Mouse (Mus musculus): ENCODE results near the gene Paox.
"Not testable (repeated sequence)": the region's sequence is repeated elsewhere in the genome, so short reads cannot be mapped to it uniquely, and the experiment has no call there.

Gene Paox

DNA sequence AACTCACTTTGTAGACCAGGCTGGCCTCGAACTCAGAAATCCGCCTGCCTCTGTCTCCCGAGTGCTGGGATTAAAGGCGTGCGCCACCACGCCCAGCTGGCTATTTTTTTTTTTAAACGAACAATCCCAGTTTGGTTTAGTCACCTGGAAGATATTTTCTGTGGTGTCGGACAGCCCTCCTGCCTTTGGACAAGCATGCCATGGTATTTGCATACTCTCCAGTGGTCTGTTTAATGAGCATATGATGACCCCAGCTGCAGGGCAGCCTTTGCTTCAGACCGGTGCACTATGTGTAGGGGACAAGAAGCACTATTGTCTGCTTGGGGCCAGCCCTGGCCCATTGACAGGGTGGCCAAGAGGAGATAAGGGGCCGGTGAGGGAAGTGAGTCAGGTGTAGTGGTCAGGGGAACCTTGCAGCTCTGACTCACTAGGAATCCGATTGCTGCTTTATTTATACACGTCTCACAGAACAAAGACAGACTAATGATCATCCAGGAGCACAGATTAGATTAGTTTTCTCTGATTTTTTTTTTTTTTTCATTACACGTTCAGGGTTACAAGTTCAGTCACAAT lies 5.8 kb downstream of the Paox start:
- DNase-seq = no peak

DNA sequence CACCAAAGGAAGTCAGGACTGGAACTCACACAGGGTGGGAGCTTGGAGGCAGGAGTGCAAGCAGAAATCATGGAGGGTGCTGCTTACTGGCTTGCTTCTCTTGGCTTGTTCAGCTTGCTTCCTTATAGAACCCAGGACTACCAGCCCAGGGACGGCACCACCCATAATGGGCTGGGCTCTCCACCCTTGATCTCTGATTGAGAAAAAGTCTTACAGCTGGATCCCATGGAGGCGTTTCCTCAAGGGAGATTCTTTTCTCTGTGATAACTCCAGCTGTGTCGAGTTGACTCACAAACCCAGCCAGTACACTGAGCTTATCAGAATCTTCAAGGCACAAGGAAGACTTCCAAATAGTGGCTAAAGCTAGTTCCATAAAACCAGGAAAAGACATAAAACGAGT lies 7.2 kb downstream of the Paox start:
- no peak for DNase-seq

DNA sequence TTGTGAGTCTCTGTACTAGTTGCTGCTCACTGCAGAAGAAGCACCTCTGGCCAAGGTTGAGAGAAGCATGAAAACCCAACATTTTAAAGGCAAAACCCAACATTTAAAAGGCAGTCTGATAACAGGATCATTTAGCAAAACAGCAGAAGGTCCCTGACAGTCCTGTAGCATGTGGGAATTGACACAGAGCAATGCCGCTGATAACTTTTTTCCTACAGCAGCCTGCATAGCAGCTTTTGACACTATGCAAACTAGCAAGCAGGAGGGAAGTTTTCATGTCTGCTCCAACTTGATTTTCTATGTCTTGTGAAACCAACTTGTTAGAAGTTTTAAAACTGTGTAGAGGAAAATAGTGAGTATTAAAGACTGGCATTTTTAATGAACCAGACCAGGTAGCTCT lies 8.8 kb downstream of the Paox start:
- no peak for DNase-seq

DNA sequence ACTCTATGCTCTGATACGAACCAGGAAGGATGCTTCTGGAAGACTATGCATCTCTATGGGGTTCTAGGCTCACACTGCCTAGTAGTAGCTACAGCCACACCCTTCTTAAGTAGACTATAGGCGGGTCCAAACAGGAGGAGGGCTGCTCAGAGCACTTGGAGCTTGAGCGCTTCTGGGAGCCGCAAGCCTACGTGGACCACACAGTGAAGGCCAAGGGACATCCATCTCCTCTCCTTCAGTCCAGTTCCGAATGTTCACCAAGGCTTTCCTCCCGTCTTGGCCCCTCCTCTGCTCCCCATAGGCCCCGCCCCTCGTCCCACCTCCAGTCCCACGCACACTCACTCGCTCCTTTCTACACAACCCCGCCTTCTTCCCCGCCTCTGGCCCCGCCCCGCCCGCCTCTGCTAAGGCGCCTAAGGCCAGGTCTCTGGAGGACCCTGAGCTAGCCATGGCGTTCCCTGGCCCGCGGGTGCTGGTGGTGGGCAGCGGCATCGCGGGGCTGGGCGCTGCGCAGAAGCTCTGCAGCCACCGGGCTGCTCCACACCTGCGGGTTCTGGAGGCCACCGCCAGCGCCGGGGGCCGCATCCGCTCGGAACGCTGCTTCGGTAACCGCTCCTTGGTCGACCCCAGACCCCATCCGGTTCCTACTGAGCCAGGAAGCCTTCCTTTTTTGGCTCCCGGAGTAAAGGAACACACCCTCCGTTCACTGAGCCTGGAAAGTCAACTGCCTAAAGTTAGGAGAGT lies 9.9 kb downstream of the Paox start:
- peak; percentile 92 for DNase-seq

DNA sequence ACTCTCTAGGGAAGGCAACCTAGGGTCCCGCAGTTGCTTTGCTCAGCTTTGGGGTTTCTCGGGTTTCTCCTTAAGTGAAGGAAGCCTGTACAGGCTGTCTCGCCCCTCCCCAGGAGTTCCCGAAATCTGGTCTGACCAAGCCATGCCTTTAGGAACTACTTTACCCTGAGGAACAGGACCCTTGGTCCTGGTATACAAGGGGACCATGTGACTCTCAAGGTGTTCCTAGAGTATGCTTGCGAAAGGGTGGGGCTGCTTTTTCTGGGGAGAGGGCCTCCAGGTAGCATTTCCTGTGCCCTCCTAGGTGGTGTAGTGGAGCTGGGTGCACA lies 10.4 kb downstream of the Paox start:
- DNase-seq = no peak

DNA sequence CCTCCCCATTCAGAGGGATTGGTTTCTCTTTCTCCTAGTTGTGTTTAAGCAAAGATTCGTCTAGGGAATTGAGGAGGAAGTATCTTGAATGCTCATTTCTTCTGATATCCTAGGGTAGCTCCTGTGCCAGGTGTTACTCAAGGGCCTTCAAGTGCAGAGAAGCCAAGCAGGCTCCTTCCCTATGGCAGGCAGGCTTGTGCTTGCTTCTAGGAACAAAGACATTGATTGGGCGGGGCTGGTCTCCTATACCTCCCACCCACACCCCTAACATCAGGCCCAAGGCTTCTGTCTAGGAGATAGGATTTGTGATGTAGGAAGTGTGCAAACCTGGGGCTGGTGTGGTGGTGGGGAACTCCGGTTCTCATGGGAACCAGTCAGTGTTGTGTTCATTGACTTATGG lies 11.3 kb downstream of the Paox start:
- DNase-seq = no peak

DNA sequence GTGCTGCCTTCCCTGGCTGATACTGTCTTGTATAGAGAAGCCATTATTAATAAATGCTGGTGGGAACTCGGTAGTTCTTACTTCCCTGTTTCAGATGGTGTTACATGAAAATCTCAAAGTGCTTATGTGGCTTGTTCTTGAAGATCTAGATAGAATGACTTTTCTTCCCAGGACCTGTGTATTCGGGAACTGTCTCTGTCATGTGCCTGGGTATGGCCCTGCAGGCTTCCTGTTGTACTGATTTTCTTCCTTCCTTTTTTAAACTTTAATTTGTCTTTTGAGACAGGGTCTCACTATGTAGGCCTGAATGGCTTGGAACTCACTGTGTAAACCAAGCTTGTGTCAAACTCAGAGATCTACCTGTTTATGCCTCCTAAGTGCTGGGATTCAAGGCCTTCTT lies 12.3 kb downstream of the Paox start:
- no peak for DNase-seq

DNA sequence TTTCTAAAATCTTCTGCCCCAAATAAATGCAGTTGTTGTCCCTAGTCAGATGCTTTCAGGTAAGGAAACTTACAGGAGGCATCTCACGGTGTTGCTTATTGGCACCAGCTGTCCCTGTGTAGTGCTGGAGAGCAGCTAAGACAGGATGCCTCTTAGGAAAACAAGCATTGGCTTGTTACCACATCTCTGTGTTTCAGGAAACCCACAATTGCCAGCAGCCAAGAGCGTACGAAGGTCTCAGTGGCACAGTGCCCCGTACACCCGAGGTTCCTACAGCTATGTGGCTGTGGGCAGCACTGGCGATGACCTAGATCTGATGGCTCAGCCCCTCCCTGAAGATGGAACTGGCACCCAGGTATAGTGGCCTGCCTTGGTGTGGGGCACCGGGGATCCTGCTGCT lies 16.6 kb downstream of the Paox start:
- DNase-seq = not testable (repeated sequence)

DNA sequence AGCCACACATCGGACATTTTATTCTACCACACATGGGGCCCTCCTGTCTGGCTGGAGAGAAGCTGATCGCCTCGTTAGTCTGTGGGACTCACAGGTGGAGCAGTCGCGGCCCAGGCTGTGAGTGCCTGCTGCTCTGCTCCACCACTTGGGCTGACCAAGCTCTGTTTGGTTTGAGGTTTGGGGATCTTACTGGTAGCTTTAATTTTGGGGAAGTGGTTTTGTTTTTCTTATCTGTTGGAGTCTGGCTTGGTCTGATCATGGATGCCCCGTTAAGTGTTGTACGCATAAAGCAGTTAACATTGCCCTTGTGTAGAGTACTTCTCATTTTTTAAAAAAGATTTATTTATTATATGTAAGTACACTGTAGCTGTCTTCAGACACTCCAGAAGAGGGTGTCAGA lies 18.4 kb downstream of the Paox start:
- not testable (repeated sequence) for DNase-seq

DNA sequence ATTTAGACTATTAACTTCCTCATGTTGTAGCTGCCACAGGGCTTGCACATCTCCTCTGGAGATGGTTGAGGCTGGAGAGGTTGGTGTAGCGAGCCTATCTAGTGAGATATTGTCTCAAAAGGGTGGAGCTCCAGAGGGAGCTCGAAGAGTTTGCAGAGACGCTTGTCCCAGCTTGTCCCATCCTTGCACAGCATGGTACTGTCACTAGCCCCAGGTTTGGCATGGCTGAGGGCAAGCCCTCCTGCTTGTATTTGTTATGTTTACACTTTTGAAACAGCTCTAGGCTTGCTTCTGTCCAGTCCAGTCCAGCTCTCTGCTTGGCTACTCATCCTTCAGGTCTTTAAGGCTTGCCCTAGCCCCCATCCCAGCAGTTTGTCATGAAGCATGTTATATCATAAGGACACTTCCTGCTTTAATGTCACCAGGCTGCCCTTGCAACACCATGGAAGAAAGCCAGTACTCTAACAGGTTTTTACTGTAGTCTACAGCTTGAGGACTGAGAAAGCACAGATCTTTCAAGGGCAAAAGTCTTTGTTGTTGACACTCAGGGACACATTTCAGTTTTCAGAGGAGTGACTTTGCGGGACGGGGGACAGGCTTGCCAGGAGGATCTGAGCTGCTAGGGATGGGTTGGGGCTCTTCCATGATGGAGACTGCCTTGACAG lies 19.6 kb downstream of the Paox start:
- DNase-seq = no peak

DNA sequence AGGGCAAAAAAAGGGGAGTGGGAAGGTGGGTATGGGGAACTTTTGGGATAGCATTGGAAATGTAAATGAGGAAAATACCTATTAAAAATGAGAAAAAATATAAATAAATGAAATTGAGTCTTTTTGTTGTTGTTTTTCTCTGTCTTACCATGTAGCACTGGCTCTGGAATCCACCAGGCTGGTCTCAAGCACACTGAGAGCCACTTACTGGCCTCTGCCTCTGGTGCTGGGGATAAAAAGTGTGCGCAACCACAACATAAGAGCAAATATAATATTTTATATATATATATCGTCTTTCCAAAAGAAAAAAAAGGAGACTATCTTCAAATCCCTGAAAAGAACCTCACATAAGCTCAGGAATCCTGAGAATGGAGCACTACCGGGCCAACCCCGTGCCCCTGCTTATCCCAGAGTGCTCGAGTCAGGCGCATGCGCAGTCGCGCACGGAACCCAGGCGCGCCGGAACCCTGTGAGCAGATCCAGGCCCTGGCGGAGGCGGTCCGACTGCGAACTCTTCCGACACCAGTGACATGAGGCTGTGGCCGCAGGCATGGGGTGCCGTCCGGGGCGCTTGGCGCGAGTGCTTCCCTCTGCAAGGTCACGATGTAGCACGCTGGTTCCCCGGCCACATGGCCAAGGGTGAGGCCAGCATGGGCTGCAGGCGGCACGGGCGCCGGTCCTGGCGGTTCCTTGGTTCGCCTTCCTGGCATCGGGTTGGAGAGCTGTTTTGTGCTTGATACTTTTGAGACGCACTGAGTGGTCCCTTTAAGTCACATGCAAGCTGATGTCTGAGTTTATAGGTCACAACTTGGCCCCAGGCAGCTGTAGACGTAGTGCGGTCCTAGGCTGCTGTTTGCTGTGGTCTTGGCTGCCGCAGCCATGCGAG lies 21.8 kb downstream of the Paox start, which contains the start of gene Mtg1:
TSS of gene Mtg1 (plus strand) at position 430 of the 886 bp plus-strand sequence.
- peak; percentile 97 for DNase-seq

DNA sequence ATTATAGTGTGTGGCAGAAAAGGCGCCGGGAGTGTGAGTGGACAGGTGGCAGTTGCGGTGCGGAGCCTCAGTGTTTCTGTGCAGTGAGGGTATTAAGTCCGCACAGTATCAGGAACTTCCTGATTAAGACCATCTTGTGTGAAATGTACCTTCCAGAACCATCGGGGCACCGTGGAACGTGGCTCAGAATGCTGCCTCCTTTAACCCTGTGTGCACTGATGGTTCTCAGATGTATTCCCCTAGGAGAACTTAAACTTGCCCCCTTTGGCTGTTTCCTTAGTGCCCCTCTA lies 22.4 kb downstream of the Paox start:
- DNase-seq = no peak

DNA sequence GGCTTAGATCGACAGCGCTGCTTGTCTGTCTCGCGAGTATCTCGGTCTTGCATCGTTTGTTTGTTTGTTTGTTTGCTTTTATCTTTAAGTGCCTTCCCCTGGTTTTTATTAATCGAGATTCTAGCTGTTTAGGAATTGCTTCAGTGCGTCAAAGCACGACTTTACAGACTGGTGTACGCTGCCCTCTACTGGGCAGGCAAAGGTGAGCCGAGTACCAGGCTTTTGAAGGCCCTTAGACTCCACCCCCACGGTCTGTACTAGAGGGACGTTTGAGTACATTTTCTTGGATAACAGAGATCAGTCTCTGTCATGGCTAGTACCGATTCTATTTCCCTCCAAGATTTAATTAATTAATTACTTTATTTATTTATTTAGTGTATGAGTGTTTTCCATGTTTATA lies 25.8 kb downstream of the Paox start:
- DNase-seq = peak; percentile 65

DNA sequence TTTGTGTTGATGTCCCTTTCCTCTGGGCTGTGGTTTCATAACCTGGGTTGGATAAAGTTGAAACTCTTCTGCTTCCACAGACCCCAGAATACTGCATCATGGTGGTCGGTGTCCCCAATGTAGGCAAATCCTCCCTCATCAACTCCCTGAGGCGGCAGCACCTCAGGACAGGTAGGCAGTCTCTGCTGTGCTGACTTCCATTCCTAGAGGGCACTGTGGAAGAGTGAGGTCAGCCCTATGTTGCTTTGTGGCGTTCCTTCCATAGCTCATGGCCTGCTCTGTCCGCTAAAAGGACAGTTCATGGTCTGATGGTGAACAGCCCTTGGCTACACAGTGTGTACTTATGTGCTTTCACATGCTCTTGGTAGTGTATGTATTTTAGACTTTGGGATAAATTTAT lies 29.0 kb downstream of the Paox start:
- DNase-seq = no peak

DNA sequence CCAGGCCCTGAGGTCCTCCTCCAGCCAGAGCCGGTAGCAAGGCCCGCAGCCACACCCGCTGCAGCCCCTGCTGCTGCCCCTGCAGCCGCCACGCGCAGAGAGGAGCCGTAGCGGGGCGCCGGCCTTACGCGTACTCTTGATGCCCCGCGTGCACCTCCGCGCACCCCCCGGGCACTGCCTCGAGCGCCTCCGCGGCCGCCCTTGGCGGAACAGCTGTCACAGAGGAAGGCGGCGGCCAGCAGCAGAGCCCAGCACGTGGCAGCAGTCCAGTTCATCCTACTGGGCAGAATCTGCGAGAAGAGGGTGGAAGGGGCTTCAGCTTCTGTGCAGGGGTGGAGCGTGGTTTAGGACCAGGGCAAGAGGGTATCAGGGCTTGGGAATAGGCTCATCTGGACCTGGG lies 37.8 kb downstream of the Paox start:
- DNase-seq = peak; percentile 61

DNA sequence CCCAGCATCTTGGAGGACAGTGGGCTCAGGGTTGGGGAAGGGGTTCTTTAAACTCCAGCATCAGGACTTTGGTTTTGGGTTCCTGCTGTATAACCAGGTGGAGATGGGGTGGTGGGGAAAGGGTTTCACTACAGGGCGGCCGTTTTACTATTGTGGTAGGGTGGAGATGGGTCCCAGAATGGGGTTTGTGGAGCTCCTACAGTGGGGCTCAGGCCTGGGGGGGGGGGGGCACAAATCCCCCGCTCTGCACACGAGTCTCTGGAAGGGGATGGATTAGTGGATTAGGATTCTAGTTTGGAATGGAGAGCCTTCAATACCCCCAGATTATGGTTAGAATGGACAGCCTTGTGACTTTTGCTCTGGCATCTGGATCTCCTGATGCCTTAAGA lies 38.2 kb downstream of the Paox start:
- no peak for DNase-seq

DNA sequence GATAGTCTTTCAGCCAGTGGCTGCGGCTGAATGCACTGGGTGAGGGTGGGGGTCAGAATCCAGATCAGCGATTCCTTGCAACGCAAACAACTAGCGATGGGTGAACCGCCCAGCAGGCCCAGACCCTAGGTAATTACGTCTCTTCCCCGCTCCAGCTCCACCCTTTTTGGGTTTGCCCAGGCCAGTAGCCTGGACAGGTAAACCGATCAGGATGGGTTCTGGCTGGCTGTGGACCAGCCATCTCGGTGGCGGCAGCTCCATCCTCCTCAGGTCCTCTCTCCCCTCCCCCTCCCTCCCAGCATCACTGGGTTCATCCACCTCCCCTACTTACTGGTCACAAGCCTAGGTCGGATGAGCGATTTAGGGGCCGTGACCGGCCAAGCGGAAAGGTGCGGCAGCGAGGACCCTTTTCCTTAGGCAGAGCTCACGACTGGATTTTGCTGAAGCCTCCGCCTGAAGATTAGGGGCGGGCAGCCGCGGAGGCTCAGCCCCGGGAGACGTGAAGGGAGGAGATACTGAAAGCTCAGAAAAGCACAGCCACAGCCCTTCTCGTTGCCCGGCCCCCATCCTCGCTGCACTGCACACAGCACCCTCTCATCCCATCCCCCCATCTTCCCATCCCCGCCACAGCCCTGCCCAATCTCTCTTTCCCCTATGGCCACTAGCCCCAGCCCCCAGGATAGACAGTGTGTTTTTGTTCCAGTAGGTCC lies 38.8 kb downstream of the Paox start, which contains the start of gene Sprn:
TSS of gene Sprn (minus strand) at position 660 of the 710 bp plus-strand sequence.
- peak; percentile 64 for DNase-seq

DNA sequence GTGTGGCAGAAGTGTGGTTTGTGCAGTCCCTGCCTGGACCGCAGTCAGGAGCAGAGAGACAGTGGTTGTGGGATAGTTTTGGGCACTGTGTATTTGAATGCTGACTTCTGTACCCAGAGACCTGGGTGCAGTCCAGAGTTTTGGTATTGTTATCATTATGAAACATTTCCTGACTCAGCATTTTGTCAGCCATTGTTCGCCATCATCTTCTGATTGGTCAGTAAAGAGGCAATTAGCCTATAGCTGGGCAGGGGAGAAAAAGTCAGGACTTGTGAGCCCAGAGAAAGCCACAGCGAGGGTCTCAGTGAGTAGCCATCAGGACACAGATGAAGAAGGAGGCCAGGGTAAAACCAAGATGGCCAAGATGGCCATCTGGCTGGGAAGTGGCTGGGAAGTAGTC lies 44.8 kb downstream of the Paox start:
- no peak for DNase-seq

DNA sequence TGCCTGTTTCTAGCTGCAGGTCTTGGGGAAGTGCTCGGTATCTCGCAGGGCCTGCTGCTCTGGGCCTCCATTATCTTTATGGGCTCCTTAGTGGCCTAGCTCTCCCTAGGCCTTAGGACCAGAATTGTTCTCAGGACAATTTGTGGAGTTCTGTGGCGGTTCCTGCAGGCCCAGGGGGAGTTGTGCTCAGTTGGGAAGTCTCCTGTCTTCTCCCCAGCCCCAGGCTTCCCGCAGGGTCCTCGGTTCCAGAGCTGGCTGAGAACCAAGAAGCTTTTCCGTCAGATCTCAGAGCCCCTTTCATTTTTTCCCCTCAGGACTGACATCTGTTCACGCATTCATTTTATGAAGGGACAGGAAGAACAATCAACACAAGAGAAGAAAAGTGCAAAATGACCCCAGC lies 49.1 kb downstream of the Paox start, which contains the start of gene Olfr522:
TSS of gene Olfr522 (minus strand) at position 101 of the 400 bp plus-strand sequence.
- DNase-seq = no peak

DNA sequence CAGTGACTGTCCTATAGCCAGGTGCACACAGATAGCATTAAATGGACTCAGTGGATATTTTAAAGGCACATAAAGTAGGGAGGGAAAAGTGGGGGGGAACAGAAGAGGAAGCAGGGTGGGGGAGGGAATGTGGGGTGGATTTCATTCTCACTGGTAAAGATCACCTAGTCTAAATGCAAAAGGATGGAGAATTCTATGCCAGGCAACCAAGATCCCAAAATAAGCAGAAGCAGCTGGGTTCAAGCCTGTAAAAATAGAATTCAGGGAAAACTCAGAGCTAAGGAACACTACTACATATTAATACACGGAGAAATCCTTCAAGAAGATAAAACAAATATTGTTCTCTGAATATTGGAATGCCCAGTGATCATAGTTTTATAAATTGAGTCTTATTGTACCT lies 52.4 kb downstream of the Paox start:
- DNase-seq = no peak

DNA sequence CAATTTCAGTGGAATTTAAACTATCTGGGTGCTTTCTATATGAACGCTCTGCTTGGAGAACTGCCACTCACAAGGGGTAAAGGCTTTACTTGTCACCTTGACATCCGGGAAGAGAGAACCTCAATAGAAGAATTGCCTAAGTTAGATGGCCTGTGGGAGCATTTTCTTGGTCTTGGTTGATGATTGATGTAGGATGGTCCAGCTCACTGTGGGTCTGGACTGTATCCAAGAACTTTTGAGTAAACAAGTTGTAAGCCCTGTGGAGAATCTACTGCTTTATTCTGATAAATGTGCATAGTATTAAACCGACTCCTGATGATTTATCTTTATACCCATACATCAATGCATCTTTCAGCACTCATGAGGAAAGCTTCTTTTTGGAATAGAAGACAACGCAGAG lies 53.8 kb downstream of the Paox start:
- no peak for DNase-seq

DNA sequence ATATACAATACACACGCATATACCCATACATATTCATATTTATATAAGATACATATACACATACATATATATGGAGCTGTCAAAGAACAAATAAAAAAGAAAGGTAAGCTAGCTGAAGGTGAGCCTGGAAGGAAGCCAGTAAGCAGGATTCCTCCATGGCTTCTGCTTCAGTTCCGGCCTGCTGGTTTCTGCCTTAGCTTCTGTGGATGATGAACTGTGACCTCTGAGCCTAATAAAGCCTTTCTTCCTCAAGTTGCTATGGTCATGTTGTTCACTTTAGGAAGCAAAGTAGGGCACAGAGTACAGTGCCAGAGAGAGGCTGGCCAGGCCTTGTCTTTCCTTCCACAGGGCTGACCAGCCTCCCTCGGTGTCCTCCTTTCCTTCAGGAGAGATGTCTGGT lies 55.3 kb downstream of the Paox start:
- DNase-seq = no peak

DNA sequence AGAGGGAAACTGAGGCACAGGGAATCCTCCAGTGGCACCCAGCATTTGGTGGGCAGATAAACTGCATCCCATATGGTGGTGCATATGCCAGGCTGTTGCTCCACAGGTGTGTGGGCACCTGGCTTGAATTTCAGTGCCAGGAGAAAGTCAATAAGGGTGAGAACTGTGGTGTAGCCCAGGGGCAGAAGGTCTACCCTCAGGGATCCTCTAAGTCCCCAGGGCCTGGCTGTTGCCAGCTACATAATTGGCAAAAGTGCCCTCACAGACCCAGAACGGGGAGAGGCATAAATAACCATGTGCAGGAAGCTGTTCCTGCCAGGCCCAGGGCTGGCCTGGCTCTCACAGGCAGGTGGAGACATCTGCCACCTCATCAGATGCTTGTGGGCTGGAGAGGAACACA lies 57.3 kb downstream of the Paox start, which contains the start of gene Olfr523:
TSS of gene Olfr523 (plus strand) at position 282 of the 400 bp plus-strand sequence.
- DNase-seq = peak; percentile 43

Measured in cerebellum, adult 11 months (tissue).